Mouse (Mus musculus) lung, postnatal 36 days (tissue): ENCODE data around the gene Mdga1.

Source experiments
- DNase-seq: peaks from one replicate; pipeline ENCODE4 v3.0.0; 2022; ENCODE audit warnings: mixed read lengths

Gene Mdga1

GRCm38 (mm10) chr17:29918791-29919551 lies 50.9 kb downstream of the Mdga1 start:
- DNase-seq, result no peak

- DNase-seq, result no peak
Observed at GRCm38 (mm10) chr17:29916968-29917367, 52.9 kb downstream of the Mdga1 start.

- DNase-seq, result no peak
Observed at GRCm38 (mm10) chr17:29915820-29916219, 54.1 kb downstream of the Mdga1 start.

- DNase-seq, result no peak
Observed at GRCm38 (mm10) chr17:29913301-29913965, 56.5 kb downstream of the Mdga1 start.

GRCm38 (mm10) chr17:29912733-29913132 lies 57.2 kb downstream of the Mdga1 start:
- DNase-seq, result no peak

- DNase-seq, result no peak
Observed at GRCm38 (mm10) chr17:29909031-29909430, 60.9 kb downstream of the Mdga1 start.

- DNase-seq, result no peak
Observed at GRCm38 (mm10) chr17:29904694-29905093, 65.2 kb downstream of the Mdga1 start.

GRCm38 (mm10) chr17:29902406-29903155 lies 67.3 kb downstream of the Mdga1 start:
- no peak for DNase-seq

- DNase-seq, result no peak
Observed at GRCm38 (mm10) chr17:29900289-29900688, 69.6 kb downstream of the Mdga1 start.

- DNase-seq, result no peak
Observed at GRCm38 (mm10) chr17:29896181-29897054, 73.5 kb downstream of the Mdga1 start.

GRCm38 (mm10) chr17:29895566-29895965 lies 74.3 kb downstream of the Mdga1 start:
- DNase-seq, result no peak

GRCm38 (mm10) chr17:29894965-29895364 lies 74.9 kb downstream of the Mdga1 start:
- DNase-seq, result no peak

GRCm38 (mm10) chr17:29890451-29891110 lies 79.3 kb downstream of the Mdga1 start:
- no peak for DNase-seq

GRCm38 (mm10) chr17:29888981-29889980 lies 80.6 kb downstream of the Mdga1 start:
- no peak for DNase-seq

GRCm38 (mm10) chr17:29887881-29888826 lies 81.7 kb downstream of the Mdga1 start:
- DNase-seq, result no peak

GRCm38 (mm10) chr17:29887271-29887880 lies 82.5 kb downstream of the Mdga1 start:
- DNase-seq, result peak; percentile 25

- DNase-seq, result no peak
Observed at GRCm38 (mm10) chr17:29886655-29887251, 83.1 kb downstream of the Mdga1 start.

GRCm38 (mm10) chr17:29886061-29886460 lies 83.8 kb downstream of the Mdga1 start:
- DNase-seq, result no peak

GRCm38 (mm10) chr17:29884596-29884995 lies 85.3 kb downstream of the Mdga1 start:
- no peak for DNase-seq
